Comparison of ENCODE assay signal across 28 mouse cellular contexts in genomic region chr11:62813497-62813896, GRCm38 (mm10). TPM values are rescaled to one million over a fixed set of nuclear protein-coding genes. Genes with fewer than 3 reads are reported as not detected.
DNase-seq lines count a peak whose midpoint lies in the region; ATAC-seq and TF ChIP-seq lines count a peak whose summit lies in the region.
"Had no signal": no experiment of that assay in that cellular context is flagged by ENCODE, and none has a peak within 500 bp of the region (broad histone marks: within the 10 kb centered on the region; RNA-seq: fewer than 3 reads in every experiment).

No protein-coding gene starts in this region.

- H3K9me3 ChIP-seq in lung, embryonic 15.5 days, result no peaks in the 10 kb centered on the region
- H3K9me3 ChIP-seq in stomach, embryonic 14.5 days (ENCODE audit: control insufficient read depth, low read depth, low read length), result no peaks in the 10 kb centered on the region
- no peaks in the 10 kb centered on the region for H3K9me3 ChIP-seq in stomach, postnatal 0 days (ENCODE audit: control insufficient read depth, low read length)
- H3K9me3 ChIP-seq: embryonic facial prominence, embryonic 10.5 days; embryonic facial prominence, embryonic 13.5 days; forebrain, embryonic 12.5 days; forebrain, embryonic 15.5 days; hindbrain, embryonic 10.5 days; hindbrain, embryonic 13.5 days had no signal

- peak overlapping the region; percentile 61 for H3K27ac ChIP-seq in lung, embryonic 15.5 days
- peak overlapping the region; percentile 15; the same call in 1 of the 2 replicates for H3K27ac ChIP-seq in stomach, embryonic 14.5 days (ENCODE audit: low read length)
- no peak overlapping the region for H3K27ac ChIP-seq in stomach, postnatal 0 days (replicated peaks)
- H3K27ac ChIP-seq: embryonic facial prominence, embryonic 10.5 days; embryonic facial prominence, embryonic 13.5 days; forebrain, embryonic 12.5 days; forebrain, embryonic 15.5 days; heart, adult 2 months; hindbrain, embryonic 10.5 days; hindbrain, embryonic 13.5 days had no signal

- no peaks in the 10 kb centered on the region for H3K27me3 ChIP-seq in lung, embryonic 15.5 days
- H3K27me3 ChIP-seq in stomach, embryonic 14.5 days (ENCODE audit: control insufficient read depth, insufficient read depth, low read length), result no peaks in the 10 kb centered on the region
- H3K27me3 ChIP-seq in stomach, postnatal 0 days (ENCODE audit: control insufficient read depth, insufficient read depth, low read length), result no peaks in the 10 kb centered on the region
- H3K27me3 ChIP-seq: embryonic facial prominence, embryonic 13.5 days; forebrain, embryonic 12.5 days; forebrain, embryonic 15.5 days; hindbrain, embryonic 13.5 days; Patski had no signal

- 17% methylated on average over 1 of the region's 1 CpGs for WGBS in lung, embryonic 15.5 days
- 24% methylated on average over 1 of the region's 1 CpGs for WGBS in lung, adult 2 months
- 13% methylated on average over 1 of the region's 1 CpGs for WGBS in stomach, embryonic 14.5 days
- 13% methylated on average over 1 of the region's 1 CpGs for WGBS in stomach, postnatal 0 days

- no peak for ATAC-seq in lung, embryonic 15.5 days (ENCODE audit: borderline replicate concordance, extremely low read depth, low FRiP score, low TSS enrichment)
- no peak for ATAC-seq in stomach, embryonic 14.5 days (ENCODE audit: insufficient number of reproducible peaks, insufficient read depth, low FRiP score, low read depth)
- no peak for ATAC-seq in stomach, postnatal 0 days (ENCODE audit: low FRiP score, low TSS enrichment)
- ATAC-seq: forebrain, embryonic 15.5 days; hindbrain, embryonic 16.5 days had no signal

- no peak for TF ChIP-seq CTCF in lung, adult 2 months (IDR thresholded peaks at IDR 0.05; ENCODE audit: insufficient read depth, low read length)
- no peak for TF ChIP-seq CTCF in stomach, postnatal 0 days (IDR thresholded peaks at IDR 0.05; ENCODE audit: low read depth)

- peaks cover 24% of the 10 kb centered on the region for H3K4me1 ChIP-seq in lung, embryonic 15.5 days
- H3K4me1 ChIP-seq in lung, adult 2 months (ENCODE audit: control insufficient read depth, insufficient read depth, low read length), result no peaks in the 10 kb centered on the region; the same call in 1 of the 2 replicates
- H3K4me1 ChIP-seq in stomach, embryonic 14.5 days (ENCODE audit: control insufficient read depth, insufficient read depth, low read length), result peaks cover 14% of the 10 kb centered on the region
- no peaks in the 10 kb centered on the region for H3K4me1 ChIP-seq in stomach, postnatal 0 days (replicated peaks; ENCODE audit: control insufficient read depth, insufficient read depth)
- H3K4me1 ChIP-seq: forebrain, embryonic 12.5 days; forebrain, embryonic 15.5 days; hindbrain, embryonic 10.5 days; hindbrain, embryonic 13.5 days had no signal

- no peak for TF ChIP-seq EP300 in stomach, postnatal 0 days (optimal IDR thresholded peaks at IDR 0.05)

- H3K4me3 ChIP-seq in lung, embryonic 15.5 days, result no peak overlapping the region
- H3K4me3 ChIP-seq in lung, adult 2 months (replicated peaks; ENCODE audit: extremely low read depth, low read depth, low read length), result no peak overlapping the region
- H3K4me3 ChIP-seq in stomach, embryonic 14.5 days (ENCODE audit: low read depth, low read length), result no peak overlapping the region
- no peak overlapping the region for H3K4me3 ChIP-seq in stomach, postnatal 0 days (ENCODE audit: low read depth, low read length)
- H3K4me3 ChIP-seq: embryonic facial prominence, embryonic 10.5 days; embryonic facial prominence, embryonic 13.5 days; erythroblast, embryonic 14.5 days; forebrain, embryonic 12.5 days; forebrain, embryonic 15.5 days; heart, adult 2 months; hindbrain, embryonic 10.5 days; hindbrain, embryonic 13.5 days had no signal

- H3K4me2 ChIP-seq in lung, embryonic 15.5 days, result no peak overlapping the region
- no peak overlapping the region for H3K4me2 ChIP-seq in stomach, embryonic 14.5 days (replicated peaks; ENCODE audit: low read depth, low read length)
- H3K4me2 ChIP-seq in stomach, postnatal 0 days (replicated peaks; ENCODE audit: low read depth), result no peak overlapping the region
- H3K4me2 ChIP-seq: embryonic facial prominence, embryonic 13.5 days; forebrain, embryonic 12.5 days; forebrain, embryonic 15.5 days; heart, embryonic 11.5 days; hindbrain, embryonic 13.5 days had no signal

- no peak for TF ChIP-seq POLR2A in lung, adult 2 months (IDR thresholded peaks at IDR 0.05; ENCODE audit: borderline replicate concordance, extremely low read depth, low read depth, low read length)

- no peaks in the 10 kb centered on the region for H3K36me3 ChIP-seq in lung, embryonic 15.5 days
- no peaks in the 10 kb centered on the region for H3K36me3 ChIP-seq in stomach, embryonic 14.5 days (ENCODE audit: control insufficient read depth, insufficient read depth, low read length)
- H3K36me3 ChIP-seq in stomach, postnatal 0 days (ENCODE audit: control insufficient read depth, insufficient read depth, low read length), result no peaks in the 10 kb centered on the region
- H3K36me3 ChIP-seq: embryonic facial prominence, embryonic 10.5 days; embryonic facial prominence, embryonic 13.5 days; forebrain, embryonic 12.5 days; forebrain, embryonic 15.5 days; hindbrain, embryonic 10.5 days; hindbrain, embryonic 13.5 days had no signal

- no peak overlapping the region for H3K9ac ChIP-seq in lung, embryonic 15.5 days
- no peak overlapping the region for H3K9ac ChIP-seq in stomach, embryonic 14.5 days (replicated peaks; ENCODE audit: low read depth, low read length)
- H3K9ac ChIP-seq in stomach, postnatal 0 days (ENCODE audit: low read length), result no peak overlapping the region
- H3K9ac ChIP-seq: embryonic facial prominence, embryonic 13.5 days; forebrain, embryonic 12.5 days; forebrain, embryonic 15.5 days; hindbrain, embryonic 13.5 days had no signal

- DNase-seq in lung, adult 2 months, result no peak
- DNase-seq in stomach, postnatal 0 days (ENCODE audit: low spot score), result no peak
- peak; percentile 14 for DNase-seq in adipocyte (ENCODE audit: low spot score)
- no peak for DNase-seq in cerebellum, adult 11 months
- DNase-seq: adrenal gland, adult 2 months; adrenal gland, postnatal 14 days; cerebellum, adult 11-12 months; cerebellum, adult 8-10 months; cerebellum, postnatal 10 days; cerebellum, postnatal 36 days; embryo, embryonic 11 days; gastrocnemius, postnatal 10 days; gastrocnemius, postnatal 36 days; heart, adult 2 months; heart, postnatal 10 days; heart, postnatal 36 days had no signal

RNA-seq across cellular contexts. Expression of gene Trim16, which starts 6.5 kb away (rescaled TPM):
- 20.2 and 23.6 TPM in 2 replicates for polyA plus RNA-seq in lung, embryonic 15.5 days (2015; fragmentation: Nextera tagmentation; extraction: Ambion mirVana)
- 23.7 and 24.5 TPM in 2 replicates for polyA plus RNA-seq in lung, adult 2 months (2012; rRNA removed)
- polyA plus RNA-seq in stomach, embryonic 14.5 days (2014; fragmentation: Nextera tagmentation; extraction: Ambion mirVana), result 16.8 and 19.1 TPM in 2 replicates
- polyA plus RNA-seq in stomach, postnatal 0 days (2015; fragmentation: Nextera tagmentation; extraction: Ambion mirVana), result 23.4 and 25.0 TPM in 2 replicates
- polyA plus RNA-seq: erythroblast, embryonic 14.5 days had no signal

RNA-seq across cellular contexts. Expression of gene Zfp286, which starts 24.2 kb away (rescaled TPM):
- polyA plus RNA-seq in lung, embryonic 15.5 days (2015; fragmentation: Nextera tagmentation; extraction: Ambion mirVana), result 16.6 and 16.7 TPM in 2 replicates
- 0.54 and 1.1 TPM in 2 replicates for polyA plus RNA-seq in lung, adult 2 months (2012; rRNA removed)
- 23.2 and 24.9 TPM in 2 replicates for polyA plus RNA-seq in stomach, embryonic 14.5 days (2014; fragmentation: Nextera tagmentation; extraction: Ambion mirVana)
- 4.6 and 5.5 TPM in 2 replicates for polyA plus RNA-seq in stomach, postnatal 0 days (2015; fragmentation: Nextera tagmentation; extraction: Ambion mirVana)
- polyA plus RNA-seq: erythroblast, embryonic 14.5 days had no signal

RNA-seq across cellular contexts. Expression of gene Fbxw10, which starts 33.4 kb away (rescaled TPM):
- polyA plus RNA-seq in lung, embryonic 15.5 days (2015; fragmentation: Nextera tagmentation; extraction: Ambion mirVana), result 0.38 and 0.49 TPM in 2 replicates
- polyA plus RNA-seq in lung, adult 2 months (2012; rRNA removed), result 0.38 and 0.84 TPM in 2 replicates
- 0.59 and 1.1 TPM in 2 replicates for polyA plus RNA-seq in stomach, embryonic 14.5 days (2014; fragmentation: Nextera tagmentation; extraction: Ambion mirVana)
- 0.47 TPM in 2 replicates for polyA plus RNA-seq in stomach, postnatal 0 days (2015; fragmentation: Nextera tagmentation; extraction: Ambion mirVana)
- polyA plus RNA-seq: adrenal gland, adult 2 months; erythroblast, embryonic 14.5 days had no signal
